Mouse (Mus musculus): ENCODE data around the gene Hist1h2bp. TPM values are rescaled to one million over a fixed set of nuclear protein-coding genes. Genes with fewer than 3 reads are reported as not detected.
"Not testable (repeated sequence)": the region's sequence is repeated elsewhere in the genome, so short reads cannot be mapped to it uniquely, and the experiment has no call there.

Hist1h2bp gene
- polyA plus RNA-seq, 1 experiment from 2014 or later, result 3.1 TPM

DNA sequence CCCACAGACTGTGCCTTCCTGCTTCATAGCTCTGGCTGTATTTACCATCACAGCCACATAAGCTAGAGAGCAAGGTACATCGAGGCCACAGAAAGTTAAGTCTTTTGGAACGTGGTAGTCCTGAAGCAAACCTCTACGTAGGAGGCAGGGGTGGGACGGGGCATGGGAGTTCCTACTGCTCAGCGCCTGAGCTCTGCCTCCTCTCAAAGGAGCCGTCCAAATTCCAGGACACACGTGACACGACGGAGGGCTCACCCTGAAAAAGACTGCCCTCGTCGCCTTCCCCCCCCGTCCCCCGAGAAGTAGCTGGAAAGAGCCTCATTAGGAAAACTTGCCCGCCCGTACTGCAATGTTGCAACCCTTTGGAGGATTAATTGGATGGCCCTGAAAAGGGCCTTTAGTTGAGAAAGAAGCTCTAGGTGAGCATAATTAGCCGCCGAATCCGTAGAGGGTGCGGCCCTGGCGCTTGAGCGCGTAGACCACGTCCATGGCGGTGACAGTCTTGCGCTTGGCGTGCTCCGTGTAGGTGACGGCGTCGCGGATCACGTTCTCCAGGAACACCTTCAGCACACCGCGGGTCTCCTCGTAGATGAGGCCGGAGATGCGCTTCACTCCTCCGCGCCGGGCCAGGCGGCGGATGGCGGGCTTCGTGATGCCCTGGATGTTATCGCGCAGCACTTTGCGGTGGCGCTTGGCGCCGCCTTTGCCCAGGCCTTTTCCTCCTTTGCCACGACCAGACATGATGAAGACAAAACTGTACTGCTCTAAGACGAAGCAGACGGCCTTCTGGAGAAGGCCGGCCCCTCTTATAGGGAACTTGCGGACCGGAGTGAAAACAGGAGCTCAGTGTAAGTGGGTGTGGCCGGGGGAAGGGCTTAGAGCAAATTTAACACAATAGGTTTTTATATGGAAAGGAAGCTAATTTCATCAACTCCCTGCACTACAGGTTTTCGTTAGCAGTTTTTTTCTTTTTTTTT lies 44.4 kb downstream of the Hist1h2bp start, which contains the start of gene Hist1h4n:
Gene Hist1h4n (minus strand): TSS at position 779 of the 977 bp plus-strand sequence.
- H3K27me3 ChIP-seq (replicated peaks; ENCODE audit: low read depth, poor library complexity, severe bottlenecking); H3K9me3 ChIP-seq; H3K4me1 ChIP-seq; DNase-seq (ENCODE audit: low spot score); H3K36me3 ChIP-seq (replicated peaks): not testable (repeated sequence)
- under 1% methylated on average over 27 of the region's 58 CpGs for WGBS
- H3K4me3 ChIP-seq, result peak within 1 kb of the TSS; percentile 44
- peak within 1 kb of the TSS; percentile 61 for H3K27ac ChIP-seq (replicated peaks)

DNA sequence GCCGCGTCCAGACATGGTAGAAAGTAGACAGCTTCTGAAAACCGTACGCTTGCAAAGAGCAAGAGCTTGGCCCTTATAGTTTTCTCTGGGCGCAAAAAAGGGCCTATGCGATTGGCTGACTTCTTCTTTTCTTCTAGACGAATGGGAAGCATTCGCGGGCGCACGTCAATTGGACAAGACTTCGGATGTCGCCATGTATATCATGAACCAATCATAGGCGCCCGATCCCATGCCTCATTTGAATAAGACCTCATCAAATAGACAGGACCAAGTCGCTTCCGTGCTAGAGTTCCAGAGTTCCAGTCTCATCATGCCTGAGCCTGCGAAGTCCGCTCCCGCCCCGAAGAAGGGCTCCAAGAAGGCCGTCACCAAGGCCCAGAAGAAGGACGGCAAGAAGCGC lies 46.2 kb downstream of the Hist1h2bp start, which contains the start of the genes Hist1h2ap and Hist1h2br:
Gene Hist1h2ap (minus strand): TSS at position 47 of the 400 bp plus-strand sequence.
Gene Hist1h2br (plus strand): TSS at position 283 of the 400 bp plus-strand sequence.
- not testable (repeated sequence) for H3K9me3 ChIP-seq
- no CpG with 5 or more reads among the region's 24 CpGs for WGBS

More for the DNA sequence above, 46.2 kb downstream of the Hist1h2bp start, which contains the start of the genes Hist1h2ap and Hist1h2br:
- H3K36me3 ChIP-seq (replicated peaks); H3K4me1 ChIP-seq; H3K27me3 ChIP-seq (replicated peaks; ENCODE audit: low read depth, poor library complexity, severe bottlenecking); DNase-seq (ENCODE audit: low spot score); H3K4me3 ChIP-seq; H3K27ac ChIP-seq (replicated peaks): not testable (repeated sequence)

Small RNA genes within 50 kb of the gene (microRNA-seq; reads per million reads assigned to microRNA genes)
- not detected for gene Gm19658
- not detected for gene Gm44346
- 1.5 reads per million for gene Gm44454
- not detected for gene Gm44466

Other genes with a start within 250 kb of the Hist1h2bp start
- gene Olfr1366, start 244.7 kb upstream of the Hist1h2bp start, polyA plus RNA-seq (2016; fragmentation: Nextera tagmentation; extraction: Ambion mirVana), result 0.11 and 0.21 TPM in 2 replicates
- not detected in 2 replicates for gene Olfr1535, start 227.6 kb upstream of the Hist1h2bp start, polyA plus RNA-seq (2016; fragmentation: Nextera tagmentation; extraction: Ambion mirVana)
- gene Olfr1364, start 205.7 kb upstream of the Hist1h2bp start, polyA plus RNA-seq (2016; fragmentation: Nextera tagmentation; extraction: Ambion mirVana), result not detected in 2 replicates
- not detected in 2 replicates for gene Olfr1362, start 173.4 kb upstream of the Hist1h2bp start, polyA plus RNA-seq (2016; fragmentation: Nextera tagmentation; extraction: Ambion mirVana)
- not detected in 2 replicates for gene Olfr11, start 144.9 kb upstream of the Hist1h2bp start, polyA plus RNA-seq (2016; fragmentation: Nextera tagmentation; extraction: Ambion mirVana)
- not detected in 2 replicates for gene Olfr1361, start 124.1 kb upstream of the Hist1h2bp start, polyA plus RNA-seq (2016; fragmentation: Nextera tagmentation; extraction: Ambion mirVana)
- not detected in 2 replicates for gene Olfr1360, start 110.1 kb upstream of the Hist1h2bp start, polyA plus RNA-seq (2016; fragmentation: Nextera tagmentation; extraction: Ambion mirVana)
- gene Olfr1359, start 89.3 kb upstream of the Hist1h2bp start, polyA plus RNA-seq (2016; fragmentation: Nextera tagmentation; extraction: Ambion mirVana), result not detected in 2 replicates
- 1.6 and 3.1 TPM in 2 replicates for gene Hist1h2bl, start 71.3 kb upstream of the Hist1h2bp start, polyA plus RNA-seq (2016; fragmentation: Nextera tagmentation; extraction: Ambion mirVana)
- gene Hist1h2ai, start 71.0 kb upstream of the Hist1h2bp start, polyA plus RNA-seq (2016; fragmentation: Nextera tagmentation; extraction: Ambion mirVana), result 30.5 and 32.2 TPM in 2 replicates
- gene Hist1h3h, start 69.8 kb upstream of the Hist1h2bp start, polyA plus RNA-seq (2016; fragmentation: Nextera tagmentation; extraction: Ambion mirVana), result 10.7 and 12.8 TPM in 2 replicates
- gene Hist1h2bm, start 65.4 kb upstream of the Hist1h2bp start, polyA plus RNA-seq (2016; fragmentation: Nextera tagmentation; extraction: Ambion mirVana), result 5.7 and 6.0 TPM in 2 replicates
- 0.93 and 1.3 TPM in 2 replicates for gene Hist1h4j, start 52.4 kb upstream of the Hist1h2bp start, polyA plus RNA-seq (2016; fragmentation: Nextera tagmentation; extraction: Ambion mirVana)
- gene Hist1h4k, start 37.0 kb upstream of the Hist1h2bp start, polyA plus RNA-seq (2016; fragmentation: Nextera tagmentation; extraction: Ambion mirVana), result 3.9 and 7.1 TPM in 2 replicates
- 18.6 and 21.7 TPM in 2 replicates for gene Hist1h2ak, start 33.6 kb upstream of the Hist1h2bp start, polyA plus RNA-seq (2016; fragmentation: Nextera tagmentation; extraction: Ambion mirVana)
- 3.6 and 4.0 TPM in 2 replicates for gene Hist1h2bn, start 33.3 kb upstream of the Hist1h2bp start, polyA plus RNA-seq (2016; fragmentation: Nextera tagmentation; extraction: Ambion mirVana)
- gene Hist1h1b, start 6.8 kb upstream of the Hist1h2bp start, polyA plus RNA-seq (2016; fragmentation: Nextera tagmentation; extraction: Ambion mirVana), result 34.8 and 36.2 TPM in 2 replicates
- 102 and 103 TPM in 2 replicates for gene Hist1h3i, start 4.1 kb upstream of the Hist1h2bp start, polyA plus RNA-seq (2016; fragmentation: Nextera tagmentation; extraction: Ambion mirVana)
- 10.9 and 18.0 TPM in 2 replicates for gene Hist1h2an, start 243 bp upstream of the Hist1h2bp start, polyA plus RNA-seq (2016; fragmentation: Nextera tagmentation; extraction: Ambion mirVana)
- 21.7 and 23.9 TPM in 2 replicates for gene Hist1h2bq, start 22.7 kb downstream of the Hist1h2bp start, polyA plus RNA-seq (2016; fragmentation: Nextera tagmentation; extraction: Ambion mirVana)
- gene Hist1h2ao, start 23.0 kb downstream of the Hist1h2bp start, polyA plus RNA-seq (2016; fragmentation: Nextera tagmentation; extraction: Ambion mirVana), result not detected in 2 replicates
- gene Hist1h4m, start 24.3 kb downstream of the Hist1h2bp start, polyA plus RNA-seq (2016; fragmentation: Nextera tagmentation; extraction: Ambion mirVana), result not detected in 2 replicates
- gene Hist1h4n, start 44.7 kb downstream of the Hist1h2bp start, polyA plus RNA-seq (2016; fragmentation: Nextera tagmentation; extraction: Ambion mirVana), result 9.3 and 10.5 TPM in 2 replicates
- 6,093 and 6,114 TPM in 2 replicates for gene Hist1h2ap, start 46.0 kb downstream of the Hist1h2bp start, polyA plus RNA-seq (2016; fragmentation: Nextera tagmentation; extraction: Ambion mirVana)
- 21.7 and 24.2 TPM in 2 replicates for gene Hist1h2br, start 46.3 kb downstream of the Hist1h2bp start, polyA plus RNA-seq (2016; fragmentation: Nextera tagmentation; extraction: Ambion mirVana)
- 23.1 and 24.9 TPM in 2 replicates for gene Zfp184, start 157.6 kb downstream of the Hist1h2bp start, polyA plus RNA-seq (2016; fragmentation: Nextera tagmentation; extraction: Ambion mirVana)
- gene Pom121l2, start 193.7 kb downstream of the Hist1h2bp start, polyA plus RNA-seq (2016; fragmentation: Nextera tagmentation; extraction: Ambion mirVana), result 0.06 TPM in 1 of 2 replicates, not detected in the other
- gene Prss16, start 222.3 kb downstream of the Hist1h2bp start, polyA plus RNA-seq (2016; fragmentation: Nextera tagmentation; extraction: Ambion mirVana), result 0.13 and 0.54 TPM in 2 replicates
- gene Hist1h2ah, start 248.1 kb downstream of the Hist1h2bp start, polyA plus RNA-seq (2016; fragmentation: Nextera tagmentation; extraction: Ambion mirVana), result 8.0 and 8.8 TPM in 2 replicates
- gene Hist1h2bk, start 248.4 kb downstream of the Hist1h2bp start, polyA plus RNA-seq (2016; fragmentation: Nextera tagmentation; extraction: Ambion mirVana), result 8.5 and 10.0 TPM in 2 replicates